Mouse (Mus musculus) brain, embryonic 14.5 days (tissue): ENCODE measurements around the gene U2af1l4.

Experiments
- CTCF ChIP-seq: fragments of 200-500 bp; IDR thresholded peaks from 2 replicates; pipeline ENCODE4 v1.5.1; 2012; ENCODE audit warnings: inconsistent platforms, mild to moderate bottlenecking, moderate library complexity, borderline replicate concordance; ENCODE audit not compliant: insufficient read depth, insufficient read length; ENCODE audit errors: extremely low read depth
- POLR2A ChIP-seq: fragments of 200-500 bp; IDR thresholded peaks from 2 replicates; pipeline ENCODE4 v1.6.1; 2012; ENCODE audit warnings: mild to moderate bottlenecking, inconsistent platforms, borderline replicate concordance; ENCODE audit not compliant: poor library complexity, insufficient read depth, insufficient read length, severe bottlenecking; ENCODE audit errors: extremely low read depth

DNA sequence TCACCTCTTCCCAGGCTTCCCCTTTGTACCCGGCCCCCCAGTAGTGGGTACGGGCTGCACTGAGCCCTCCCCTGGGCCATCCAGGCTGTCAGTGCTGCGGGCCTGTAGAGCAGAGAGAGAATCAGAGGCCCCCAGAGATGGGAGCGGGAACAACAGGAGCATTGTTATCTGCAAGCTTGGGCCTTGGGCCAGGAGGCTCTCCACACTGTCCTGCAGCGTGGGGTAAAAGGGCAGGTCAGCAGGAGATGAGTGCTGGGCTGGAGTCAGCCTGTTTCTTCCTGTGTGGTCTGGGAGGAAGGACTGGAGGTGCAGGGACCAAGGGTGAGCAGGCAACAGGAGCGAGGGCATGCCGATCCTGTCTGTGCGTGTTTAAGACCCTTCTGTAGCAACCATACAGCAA lies 30.2 kb upstream of the U2af1l4 start:
- TF ChIP-seq CTCF (no peak), POLR2A (no peak)
